Mouse (Mus musculus) kidney, postnatal 14 days (tissue): ENCODE results near the gene Gm9887.
A peak's percentile ranks its signal among the peaks of the same experiment; 100 is the strongest.

ENCODE experiments used
- DNase-seq: peaks from one replicate; pipeline ENCODE4 v3.0.0; 2022; ENCODE audit warnings: mixed read lengths

Gene Gm9887

GRCm38 (mm10) chr12:69356546-69357299 is 15.5 kb downstream of the Gm9887 start, which contains the start of gene Nemf:
TSS of gene Nemf (minus strand) at chr12:69357165.
- DNase-seq = peak; percentile 92

- no peak for DNase-seq
Measured at GRCm38 (mm10) chr12:69351685-69352084, 20.6 kb downstream of the Gm9887 start.

DNA sequence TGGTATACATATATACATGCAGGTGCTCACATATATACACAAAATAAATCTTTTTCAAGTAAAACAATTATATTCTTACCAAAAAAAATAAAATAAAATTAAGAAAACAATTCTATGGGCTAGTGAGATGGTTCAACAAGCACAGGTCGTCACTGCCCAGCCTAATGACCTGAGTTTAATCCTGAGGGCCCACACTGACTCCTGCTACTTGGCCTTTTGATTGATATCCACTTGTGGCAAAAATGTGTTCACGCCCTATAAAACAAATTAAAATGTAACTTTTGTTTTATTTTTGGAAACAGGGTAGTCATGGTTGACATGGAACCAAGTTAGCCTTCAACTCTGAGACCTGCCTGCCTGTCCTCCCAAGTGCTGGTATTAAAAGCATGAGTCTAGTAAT is 22.3 kb downstream of the Gm9887 start:
- DNase-seq = no peak

DNA sequence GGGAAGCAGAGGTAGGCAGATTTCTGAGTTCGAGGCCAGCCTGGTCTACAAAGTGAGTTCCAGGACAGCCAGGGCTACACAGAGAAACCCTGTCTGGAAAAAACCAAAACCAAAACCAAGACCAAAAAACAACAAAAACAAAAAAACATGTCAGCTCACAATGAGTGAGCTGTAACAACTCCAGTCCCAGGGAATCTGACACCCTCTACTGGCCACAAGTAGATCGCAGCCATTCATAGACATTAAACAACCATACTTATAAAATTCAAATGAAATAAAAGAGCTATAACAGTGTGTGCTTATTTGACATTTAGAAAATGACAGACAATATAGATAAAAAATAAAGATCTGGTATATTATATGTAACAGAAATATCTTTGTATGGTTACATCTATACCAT is 38.7 kb downstream of the Gm9887 start:
- peak; percentile 30 for DNase-seq

- DNase-seq = no peak
Measured at GRCm38 (mm10) chr12:69332147-69332546, 40.1 kb downstream of the Gm9887 start.

DNA sequence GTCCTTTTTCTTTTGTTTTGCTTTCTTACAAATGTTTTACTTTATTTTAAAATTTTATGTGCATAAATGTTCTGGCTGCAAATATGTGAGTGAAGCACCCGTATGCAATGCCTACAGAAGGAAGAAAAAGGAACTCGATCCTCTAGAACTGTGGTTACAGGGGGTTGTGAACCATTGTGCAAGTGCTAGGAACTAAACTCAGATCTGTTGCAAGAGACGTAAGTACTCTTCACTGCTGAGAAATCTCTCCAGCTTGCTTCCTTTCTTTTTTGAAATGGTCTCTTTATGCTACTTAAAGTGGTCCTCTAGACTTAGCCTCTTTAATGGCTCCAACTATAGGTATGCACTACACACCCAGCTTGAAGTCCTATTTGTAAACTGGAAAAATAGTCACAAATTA is 41.1 kb downstream of the Gm9887 start:
- DNase-seq = no peak
